ENCODE assay signal across 20 mouse cellular contexts in genomic region chr5:132467364-132467743, GRCm38 (mm10).
DNase-seq lines count a peak whose midpoint lies in the region; ATAC-seq lines count a peak whose summit lies in the region.
"Had no signal": no experiment of that assay in that cellular context is flagged by ENCODE, and none has a peak within 500 bp of the region (broad histone marks: within the 10 kb centered on the region; RNA-seq: fewer than 3 reads in every experiment).

No protein-coding gene starts in this region.

- H3K4me2 ChIP-seq in heart, embryonic 15.5 days = no peak overlapping the region
- H3K4me2 ChIP-seq in heart, embryonic 12.5 days = no peak overlapping the region
- no peak overlapping the region for H3K4me2 ChIP-seq in liver, embryonic 13.5 days
- H3K4me2 ChIP-seq in liver, embryonic 12.5 days = no peak overlapping the region
- H3K4me2 ChIP-seq: embryonic facial prominence, embryonic 13.5 days; embryonic facial prominence, embryonic 15.5 days; forebrain, embryonic 12.5 days had no signal

- no peaks in the 10 kb centered on the region for H3K27me3 ChIP-seq in heart, embryonic 15.5 days
- H3K27me3 ChIP-seq in heart, embryonic 12.5 days (replicated peaks) = no peaks in the 10 kb centered on the region
- H3K27me3 ChIP-seq in liver, embryonic 13.5 days = no peaks in the 10 kb centered on the region
- no peaks in the 10 kb centered on the region for H3K27me3 ChIP-seq in liver, embryonic 12.5 days (replicated peaks)
- H3K27me3 ChIP-seq: embryonic facial prominence, embryonic 13.5 days; embryonic facial prominence, embryonic 15.5 days; forebrain, embryonic 12.5 days had no signal

- no peaks in the 10 kb centered on the region for H3K9me3 ChIP-seq in heart, embryonic 15.5 days (replicated peaks)
- H3K9me3 ChIP-seq in heart, embryonic 12.5 days (replicated peaks) = no peaks in the 10 kb centered on the region
- no peaks in the 10 kb centered on the region for H3K9me3 ChIP-seq in liver, embryonic 13.5 days (replicated peaks)
- H3K9me3 ChIP-seq in liver, embryonic 12.5 days (replicated peaks) = no peaks in the 10 kb centered on the region
- H3K9me3 ChIP-seq: embryonic facial prominence, embryonic 13.5 days; embryonic facial prominence, embryonic 15.5 days; forebrain, embryonic 10.5 days; forebrain, embryonic 12.5 days had no signal

- no peak for DNase-seq in liver, embryonic 13.5 days
- DNase-seq in layer of hippocampus, postnatal 14 days (ENCODE audit: low spot score in 2 of 2) = no peak
- DNase-seq: cerebellum, adult 11 months; cerebellum, adult 18-20 months; cerebellum, adult 8-10 months; cerebellum, adult 9-11 months; cerebellum, postnatal 14 days; cerebellum, postnatal 36 days; embryo, embryonic 11 days had no signal

- no peaks in the 10 kb centered on the region for H3K36me3 ChIP-seq in heart, embryonic 15.5 days
- no peaks in the 10 kb centered on the region for H3K36me3 ChIP-seq in heart, embryonic 12.5 days
- H3K36me3 ChIP-seq in liver, embryonic 13.5 days = no peaks in the 10 kb centered on the region
- no peaks in the 10 kb centered on the region for H3K36me3 ChIP-seq in liver, embryonic 12.5 days
- H3K36me3 ChIP-seq: embryonic facial prominence, embryonic 13.5 days; embryonic facial prominence, embryonic 15.5 days; forebrain, embryonic 12.5 days had no signal

- H3K27ac ChIP-seq in heart, embryonic 15.5 days = 0 out of 2 replicates have a peak overlapping the region, but pooled peaks have one; percentile 5
- no peak overlapping the region for H3K27ac ChIP-seq in heart, embryonic 12.5 days (ENCODE audit: poor library complexity, severe bottlenecking)
- 0 out of 2 replicates have a peak overlapping the region, but pooled peaks have one; percentile 9 for H3K27ac ChIP-seq in liver, embryonic 13.5 days
- H3K27ac ChIP-seq in liver, embryonic 12.5 days = no peak overlapping the region
- H3K27ac ChIP-seq: embryonic facial prominence, embryonic 13.5 days; embryonic facial prominence, embryonic 15.5 days; forebrain, embryonic 10.5 days; forebrain, embryonic 12.5 days had no signal

- 74% methylated on average over 2 of the region's 2 CpGs for WGBS in heart, embryonic 15.5 days
- 73% methylated on average over 2 of the region's 2 CpGs for WGBS in heart, embryonic 12.5 days
- whole genome bisulfite sequencing in liver, embryonic 13.5 days (ENCODE audit: insufficient replicate concordance) = 70% methylated on average over 2 of the region's 2 CpGs
- 53% methylated on average over 2 of the region's 2 CpGs for WGBS in liver, embryonic 12.5 days (ENCODE audit: insufficient replicate concordance)

- no peak overlapping the region for H3K4me3 ChIP-seq in heart, embryonic 15.5 days
- H3K4me3 ChIP-seq in heart, embryonic 12.5 days = no peak overlapping the region
- no peak overlapping the region for H3K4me3 ChIP-seq in liver, embryonic 13.5 days (replicated peaks)
- H3K4me3 ChIP-seq in liver, embryonic 12.5 days = no peak overlapping the region
- H3K4me3 ChIP-seq: embryonic facial prominence, embryonic 13.5 days; embryonic facial prominence, embryonic 15.5 days; erythroblast, embryonic 14.5 days; forebrain, embryonic 10.5 days; forebrain, embryonic 12.5 days had no signal

- ATAC-seq in heart, embryonic 15.5 days (replicated peaks; ENCODE audit: insufficient number of reproducible peaks, insufficient read depth, low FRiP score, low read depth) = no peak
- no peak for ATAC-seq in heart, embryonic 12.5 days (ENCODE audit: insufficient number of reproducible peaks, low FRiP score)
- no peak for ATAC-seq in liver, embryonic 13.5 days (ENCODE audit: low read depth)
- no peak for ATAC-seq in liver, embryonic 12.5 days
- ATAC-seq in megakaryocyte, adult 5-6 weeks (ENCODE audit: poor library complexity, severe bottlenecking) = peak; percentile 53
- peak; percentile 13; the same call in 1 of the 2 replicates for ATAC-seq in megakaryocyte progenitor cell, adult 5-6 weeks (replicated peaks; ENCODE audit: poor library complexity)
- ATAC-seq: forebrain, embryonic 14.5 days had no signal

- H3K4me1 ChIP-seq in heart, embryonic 15.5 days (replicated peaks) = peaks cover 5% of the 10 kb centered on the region
- peaks cover 19% of the 10 kb centered on the region for H3K4me1 ChIP-seq in heart, embryonic 12.5 days (replicated peaks)
- peaks cover 23% of the 10 kb centered on the region for H3K4me1 ChIP-seq in liver, embryonic 13.5 days (replicated peaks)
- H3K4me1 ChIP-seq in liver, embryonic 12.5 days = peaks cover 25% of the 10 kb centered on the region

- H3K9ac ChIP-seq in heart, embryonic 15.5 days = no peak overlapping the region
- no peak overlapping the region for H3K9ac ChIP-seq in heart, embryonic 12.5 days
- H3K9ac ChIP-seq in liver, embryonic 13.5 days = no peak overlapping the region
- H3K9ac ChIP-seq in liver, embryonic 12.5 days = no peak overlapping the region
- H3K9ac ChIP-seq: embryonic facial prominence, embryonic 15.5 days; forebrain, embryonic 12.5 days had no signal

Comparison
In these comparisons a context has a peak if more than half of its experiments do, and no peak if none do; other contexts are left out.
1. H3K27ac ChIP-seq: peak in heart, embryonic 15.5 days (single experiment) and liver, embryonic 13.5 days (single experiment); none in heart, embryonic 12.5 days (single experiment) and liver, embryonic 12.5 days (single experiment).
2. ATAC-seq: peak in megakaryocyte, adult 5-6 weeks (single experiment) and megakaryocyte progenitor cell, adult 5-6 weeks (single experiment); none in heart, embryonic 15.5 days (single experiment), heart, embryonic 12.5 days (single experiment), liver, embryonic 13.5 days (single experiment) and liver, embryonic 12.5 days (single experiment).